Mouse (Mus musculus) gastrocnemius, postnatal 10 days (tissue): ENCODE data around the gene 4930518I15Rik. TPM values are rescaled to one million over a fixed set of nuclear protein-coding genes. Genes with fewer than 3 reads are reported as not detected.
"Not testable (repeated sequence)": the region's sequence is repeated elsewhere in the genome, so short reads cannot be mapped to it uniquely, and the experiment has no call there.

Source experiments
- DNase-seq: peaks from one replicate; pipeline ENCODE4 v3.0.0; 2021; ENCODE audit warnings: mixed read lengths
- total RNA-seq, 2 experiments: library from RNA; stranded (reverse); gene quantifications; 2 replicates each; pipeline ENCODE4 v1.2.3; 2021

The 4930518I15Rik gene
- total RNA-seq, 2 experiments from 2014 or later = 0.54 to 1.6 TPM

GRCm38 (mm10) chr2:156877726-156878125 is 20.0 kb upstream of the 4930518I15Rik start:
- no peak for DNase-seq

GRCm38 (mm10) chr2:156874760-156875510 is 17.2 kb upstream of the 4930518I15Rik start:
- DNase-seq = no peak

GRCm38 (mm10) chr2:156874047-156874759 is 16.5 kb upstream of the 4930518I15Rik start:
- no peak for DNase-seq

GRCm38 (mm10) chr2:156873629-156874028 is 15.9 kb upstream of the 4930518I15Rik start:
- peak; percentile 47 for DNase-seq

- DNase-seq = peak; percentile 39
Observed at GRCm38 (mm10) chr2:156870519-156870918, 12.8 kb upstream of the 4930518I15Rik start.

GRCm38 (mm10) chr2:156869554-156869953 is 11.8 kb upstream of the 4930518I15Rik start:
- no peak for DNase-seq

GRCm38 (mm10) chr2:156868994-156869393 is 11.2 kb upstream of the 4930518I15Rik start:
- no peak for DNase-seq

- DNase-seq = no peak
Observed at GRCm38 (mm10) chr2:156864481-156864880, 6.7 kb upstream of the 4930518I15Rik start.

GRCm38 (mm10) chr2:156863487-156864160 is 5.9 kb upstream of the 4930518I15Rik start:
- peak; percentile 46 for DNase-seq

- peak; percentile 97 for DNase-seq
Observed at GRCm38 (mm10) chr2:156862772-156863486, 5.2 kb upstream of the 4930518I15Rik start, which contains the start of gene Rab5if. Gene Rab5if, plus strand, starts transcription at chr2:156863128.

GRCm38 (mm10) chr2:156862041-156862717 is 4.4 kb upstream of the 4930518I15Rik start:
- DNase-seq = no peak

GRCm38 (mm10) chr2:156858671-156859070 is 925 bp upstream of the 4930518I15Rik start:
- no peak for DNase-seq

GRCm38 (mm10) chr2:156857385-156857791 is 358 bp downstream of the 4930518I15Rik start:
- no peak for DNase-seq

- DNase-seq = no peak
Observed at GRCm38 (mm10) chr2:156856311-156856710, 1.4 kb downstream of the 4930518I15Rik start.

- peak; percentile 15 for DNase-seq
Observed at GRCm38 (mm10) chr2:156853999-156854771, 3.6 kb downstream of the 4930518I15Rik start.

- not testable (repeated sequence) for DNase-seq
Observed at GRCm38 (mm10) chr2:156853584-156853983, 4.2 kb downstream of the 4930518I15Rik start.

GRCm38 (mm10) chr2:156850505-156850904 is 7.2 kb downstream of the 4930518I15Rik start:
- DNase-seq = no peak

- peak; percentile 36 for DNase-seq
Observed at GRCm38 (mm10) chr2:156848526-156849182, 9.1 kb downstream of the 4930518I15Rik start.

GRCm38 (mm10) chr2:156847653-156848052 is 10.1 kb downstream of the 4930518I15Rik start:
- DNase-seq = no peak

GRCm38 (mm10) chr2:156844715-156845114 is 13.0 kb downstream of the 4930518I15Rik start:
- no peak for DNase-seq
